Mouse (Mus musculus) lung, embryonic 16.5 days (tissue): ENCODE measurements at regions not wholly inside any gene's neighbourhood (a gene's known extent, or its start where the extent isn't known, plus 50 kb on each side); places are given as distances from the start of the nearest gene placed in this dataset.

Experiments
- ATAC-seq: fragments of 200-750 bp; cut with Nextera tagmentation; 2 replicates; pipeline ENCODE4 v1.8.0; 2017; ENCODE audit warnings: low read depth, mild to moderate bottlenecking, moderate library complexity
- H3K27ac ChIP-seq: fragments of 300-500 bp; sonication (generic); 2 replicates; pipeline ENCODE4 v1.5.1; 2014; ENCODE audit warnings: mild to moderate bottlenecking, control low read depth, low read length
- H3K27me3 ChIP-seq: fragments of 300-500 bp; sonication (generic); 2 replicates; pipeline ENCODE4 v1.6.1; 2014; ENCODE audit warnings: low read depth, low read length, mixed read lengths; ENCODE audit not compliant: control insufficient read depth, insufficient read depth
- H3K36me3 ChIP-seq: fragments of 300-500 bp; sonication (generic); 2 replicates; pipeline ENCODE4 v1.6.1; 2014; ENCODE audit warnings: low read length; ENCODE audit not compliant: control insufficient read depth, insufficient read depth
- H3K4me1 ChIP-seq: fragments of 300-500 bp; sonication (generic); replicated peaks from 2 replicates; pipeline ENCODE4 v1.6.1; 2014; ENCODE audit warnings: low read length, mixed read lengths; ENCODE audit not compliant: control insufficient read depth, insufficient read depth
- H3K4me2 ChIP-seq: fragments of 300-500 bp; sonication (generic); 2 replicates; pipeline ENCODE4 v1.6.1; 2014; ENCODE audit warnings: low read depth, low read length, control low read depth
- H3K4me3 ChIP-seq: fragments of 300-500 bp; sonication (generic); 2 replicates; pipeline ENCODE4 v1.5.1; 2014; ENCODE audit warnings: mild to moderate bottlenecking, low read length, control low read depth
- H3K9ac ChIP-seq: fragments of 300-500 bp; sonication (generic); 2 replicates; pipeline ENCODE4 v1.6.1; 2014; ENCODE audit warnings: low read length, control low read depth
- H3K9me3 ChIP-seq: fragments of 300-500 bp; sonication (generic); 2 replicates; pipeline ENCODE4 v1.6.1; 2016; ENCODE audit warnings: low read length; ENCODE audit not compliant: control insufficient read depth
- WGBS: fragments of 180-500 bp; shearing (Covaris S2); extraction: QIAGEN DNeasy Blood & Tissue Kit; methylation state at CpG from one replicate; pipeline ENCODE4 v1.1.7; 2014; 5-methylcytosine and 5-hydroxymethylcytosine counted together

DNA sequence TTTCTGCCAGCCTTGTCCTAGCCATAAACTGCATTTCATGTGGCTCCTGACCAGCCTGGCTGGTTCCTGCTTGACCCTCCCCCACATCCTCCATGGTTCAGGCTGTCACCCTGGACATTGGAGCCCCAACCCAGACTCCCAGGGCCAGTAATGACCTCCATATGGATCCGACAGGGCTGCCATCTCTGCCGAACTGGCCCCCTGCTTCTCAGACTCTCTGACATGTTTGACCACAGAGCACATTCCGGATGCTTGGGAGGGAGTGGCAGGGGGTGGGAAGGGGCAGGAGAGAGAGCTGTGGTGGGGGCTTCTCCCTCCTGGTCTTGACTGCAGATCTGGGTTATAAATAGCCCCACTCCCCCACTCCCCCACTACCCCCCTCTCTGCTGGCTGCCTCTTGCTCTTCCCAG is 59.0 kb upstream of the Actrt2 start:
- Histone ChIP-seq H3K4me2 (no peak overlapping the region), H3K27me3 (no peaks in the 10 kb centered on the region), H3K27ac (no peak overlapping the region), H3K9me3 (no peaks in the 10 kb centered on the region), H3K36me3 (no peaks in the 10 kb centered on the region), H3K4me3 (no peak overlapping the region), H3K9ac (no peak overlapping the region), H3K4me1 (peaks cover 3% of the 10 kb centered on the region; the same call in 1 of the 2 replicates)
- 20% methylated on average over 3 of the region's 3 CpGs for WGBS
- ATAC-seq: no peak

DNA sequence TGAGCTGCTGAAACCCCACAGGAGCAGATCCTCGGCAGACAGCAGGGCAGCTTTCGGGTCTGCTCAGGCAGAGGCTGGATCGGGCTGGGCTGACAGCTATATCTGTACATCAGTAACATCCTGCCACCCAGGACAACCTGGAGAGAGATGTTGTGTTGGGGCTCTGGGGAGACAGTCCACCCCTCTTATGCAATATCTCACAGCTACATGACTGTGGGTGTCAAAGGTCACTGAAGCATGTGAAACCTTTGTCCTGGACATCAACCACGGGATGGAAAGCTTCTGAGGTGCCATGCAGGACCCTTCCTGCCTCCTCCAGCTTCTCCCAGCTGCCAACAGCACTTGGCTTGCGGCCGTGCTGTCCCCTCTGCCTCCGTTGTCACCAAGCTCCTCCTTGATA is 60.3 kb upstream of the Actrt2 start:
- no peaks in the 10 kb centered on the region for H3K27me3 ChIP-seq
- H3K9me3 ChIP-seq: no peaks in the 10 kb centered on the region
- no peak overlapping the region for H3K9ac ChIP-seq
- 70% methylated on average over 7 of the region's 7 CpGs for WGBS
- no peak overlapping the region for H3K4me3 ChIP-seq
- H3K27ac ChIP-seq: no peak overlapping the region
- ATAC-seq: no peak
- H3K4me2 ChIP-seq: no peak overlapping the region
- peaks cover 3% of the 10 kb centered on the region; the same call in 1 of the 2 replicates for H3K4me1 ChIP-seq
- H3K36me3 ChIP-seq: no peaks in the 10 kb centered on the region

DNA sequence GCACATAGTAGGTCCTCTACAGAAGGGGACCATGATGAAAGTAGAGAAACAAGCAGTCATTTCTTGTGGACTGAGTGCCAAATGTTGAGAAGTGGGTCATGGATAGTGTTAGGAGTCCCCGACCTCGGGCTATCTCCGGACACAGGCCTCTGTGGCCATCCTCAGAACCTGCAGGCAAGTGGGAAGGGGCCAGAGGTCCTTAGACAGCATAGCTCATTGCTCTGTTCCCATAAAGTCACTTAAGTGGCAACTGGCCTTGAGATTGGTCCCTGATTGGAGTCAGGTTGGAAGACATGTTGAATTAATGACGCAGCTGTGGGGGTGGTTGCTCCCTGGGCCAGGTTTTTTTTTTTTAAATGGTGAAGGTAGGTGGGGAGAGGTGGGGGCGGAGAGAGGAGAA is 63.0 kb upstream of the Actrt2 start:
- H3K9me3 ChIP-seq: no peaks in the 10 kb centered on the region
- 89% methylated on average over 5 of the region's 5 CpGs for WGBS
- H3K9ac ChIP-seq: no peak overlapping the region
- no peak for ATAC-seq
- H3K4me2 ChIP-seq: no peak overlapping the region
- H3K27ac ChIP-seq: no peak overlapping the region
- H3K36me3 ChIP-seq: no peaks in the 10 kb centered on the region
- H3K4me1 ChIP-seq: peaks cover 3% of the 10 kb centered on the region; the same call in 1 of the 2 replicates
- no peaks in the 10 kb centered on the region for H3K27me3 ChIP-seq
- no peak overlapping the region for H3K4me3 ChIP-seq

DNA sequence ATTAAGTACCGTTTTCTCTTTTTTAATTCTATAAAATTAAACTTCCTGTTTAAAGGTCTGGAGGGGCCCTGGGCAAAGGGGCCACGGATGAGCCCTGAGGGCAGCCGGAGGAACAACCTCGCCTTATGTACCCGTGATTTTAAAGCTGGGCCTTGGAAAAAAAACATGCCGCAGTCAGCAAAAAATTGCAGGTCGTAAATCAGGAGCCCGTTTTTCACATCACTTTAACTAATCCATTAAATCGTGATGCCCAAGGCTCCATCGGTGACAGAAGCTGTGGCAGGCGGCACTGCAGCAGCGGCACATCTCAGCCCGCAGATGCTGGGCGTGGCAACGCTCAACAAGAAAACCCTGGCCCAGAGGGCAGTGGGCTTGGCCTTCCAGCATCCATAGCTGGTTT is 63.7 kb upstream of the Actrt2 start:
- Histone ChIP-seq H3K4me3 (no peak overlapping the region), H3K9ac (no peak overlapping the region), H3K27ac (no peak overlapping the region), H3K27me3 (no peaks in the 10 kb centered on the region), H3K36me3 (no peaks in the 10 kb centered on the region), H3K4me2 (no peak overlapping the region), H3K4me1 (peaks cover 3% of the 10 kb centered on the region; the same call in 1 of the 2 replicates), H3K9me3 (no peaks in the 10 kb centered on the region)
- 67% methylated on average over 15 of the region's 15 CpGs for WGBS
- ATAC-seq: no peak

DNA sequence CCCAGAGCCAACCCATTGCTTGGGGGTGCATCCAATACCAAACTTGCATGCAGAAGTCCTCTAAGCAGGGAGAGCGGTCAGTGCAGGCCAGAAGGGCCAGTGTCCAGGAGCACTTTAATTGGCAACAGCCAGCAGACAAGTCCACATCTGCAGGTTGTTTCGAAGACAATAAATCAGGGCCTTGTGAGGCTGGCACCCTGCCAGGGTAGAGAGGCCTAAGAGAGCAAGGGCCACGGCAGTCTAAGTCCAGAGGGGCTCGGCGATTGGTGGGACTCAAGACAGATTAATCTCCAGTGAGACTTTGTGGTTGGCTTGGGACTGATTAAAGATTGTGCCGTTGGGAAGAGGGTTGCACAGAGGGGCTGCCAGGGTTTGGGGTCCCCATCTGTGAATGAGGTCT is 68.4 kb upstream of the Actrt2 start:
- no peaks in the 10 kb centered on the region for H3K9me3 ChIP-seq
- H3K9ac ChIP-seq: no peak overlapping the region
- H3K4me3 ChIP-seq: no peak overlapping the region
- H3K27me3 ChIP-seq: no peaks in the 10 kb centered on the region; the same call in 1 of the 2 replicates
- no peaks in the 10 kb centered on the region for H3K4me1 ChIP-seq
- WGBS: 57% methylated on average over 6 of the region's 6 CpGs
- no peaks in the 10 kb centered on the region for H3K36me3 ChIP-seq
- H3K4me2 ChIP-seq: no peak overlapping the region
- no peak overlapping the region for H3K27ac ChIP-seq
- ATAC-seq: no peak

DNA sequence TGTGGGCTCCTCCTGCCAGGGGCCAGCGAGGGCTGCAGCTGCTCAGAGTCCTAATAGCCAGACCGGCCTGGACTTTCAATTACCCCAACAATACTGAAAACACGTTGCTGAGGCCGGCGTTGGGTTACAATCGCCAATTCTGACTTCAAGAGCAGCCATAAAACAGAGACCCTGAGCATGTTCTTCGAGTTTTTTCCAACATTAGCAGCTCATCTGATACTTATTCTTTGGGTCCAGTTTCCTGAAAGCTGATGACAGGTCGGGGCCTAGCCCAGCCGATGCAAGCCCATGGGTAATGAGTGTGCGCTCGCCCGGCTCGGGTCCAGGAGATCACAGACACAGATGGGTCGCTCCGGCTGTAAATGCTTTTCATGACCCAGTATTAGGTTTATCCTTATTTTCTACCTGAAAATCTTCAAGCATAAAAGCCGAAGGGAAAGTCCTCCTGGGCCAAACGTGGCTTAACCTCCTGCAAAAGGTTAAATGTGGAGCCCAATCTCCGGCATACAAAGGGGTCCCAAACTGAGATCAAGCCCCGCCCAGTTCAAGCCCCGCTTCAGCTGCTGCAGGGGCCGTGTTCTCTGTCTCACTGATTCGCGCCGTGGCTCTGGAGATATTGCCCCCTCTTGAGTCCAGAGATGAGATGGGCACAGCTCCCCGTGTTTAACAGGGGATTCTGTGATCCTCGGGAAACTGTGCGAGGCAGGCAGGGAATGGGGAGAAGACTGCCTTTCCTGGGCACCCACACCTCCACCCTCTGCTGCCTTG is 73.6 kb upstream of the Actrt2 start:
- H3K4me2 ChIP-seq: no peak overlapping the region
- H3K9ac ChIP-seq: no peak overlapping the region
- H3K27me3 ChIP-seq: no peaks in the 10 kb centered on the region; the same call in 1 of the 2 replicates
- H3K4me1 ChIP-seq: no peaks in the 10 kb centered on the region
- no peak for ATAC-seq
- no peaks in the 10 kb centered on the region for H3K36me3 ChIP-seq
- WGBS: 54% methylated on average over 27 of the region's 27 CpGs
- no peak overlapping the region for H3K4me3 ChIP-seq
- no peak overlapping the region for H3K27ac ChIP-seq
- no peaks in the 10 kb centered on the region for H3K9me3 ChIP-seq

DNA sequence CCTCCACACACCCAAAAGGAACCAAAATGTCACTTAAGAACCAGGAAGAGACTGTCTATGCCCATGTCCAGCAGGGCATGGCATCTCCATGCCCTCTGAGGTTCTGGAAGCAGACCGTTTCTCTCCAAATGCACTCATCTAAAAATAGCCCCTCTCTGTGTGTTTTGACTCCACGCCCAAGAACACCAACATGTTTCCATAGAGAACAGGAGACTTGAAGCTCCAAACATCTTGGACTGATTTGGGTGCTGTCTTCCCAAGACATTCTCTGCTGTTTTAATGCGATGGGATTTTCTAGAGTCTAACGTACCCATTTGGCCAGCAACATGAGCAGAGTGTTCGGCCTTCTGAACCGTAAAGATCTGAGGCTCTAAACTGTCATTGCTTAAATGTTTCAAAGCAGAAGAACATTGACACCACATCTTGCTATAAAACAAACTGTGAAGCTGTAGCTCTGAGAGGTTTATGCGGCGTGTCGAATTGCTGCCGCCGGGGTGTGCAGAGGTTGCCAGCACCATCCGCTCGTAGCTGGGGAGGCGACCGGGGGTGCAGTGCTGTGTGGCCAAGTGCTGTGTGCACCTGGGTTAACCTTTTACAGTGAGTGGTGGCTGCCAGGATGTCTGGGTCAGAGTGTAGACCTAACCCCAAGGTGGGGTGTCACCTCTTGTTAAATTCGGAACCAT is 78.8 kb upstream of the Actrt2 start:
- no peaks in the 10 kb centered on the region for H3K27me3 ChIP-seq
- no peaks in the 10 kb centered on the region for H3K4me1 ChIP-seq
- H3K4me3 ChIP-seq: no peak overlapping the region
- no peak overlapping the region for H3K27ac ChIP-seq
- 70% methylated on average over 16 of the region's 16 CpGs for WGBS
- H3K4me2 ChIP-seq: no peak overlapping the region
- no peaks in the 10 kb centered on the region for H3K9me3 ChIP-seq
- no peaks in the 10 kb centered on the region for H3K36me3 ChIP-seq
- no peak overlapping the region for H3K9ac ChIP-seq
- ATAC-seq: no peak

DNA sequence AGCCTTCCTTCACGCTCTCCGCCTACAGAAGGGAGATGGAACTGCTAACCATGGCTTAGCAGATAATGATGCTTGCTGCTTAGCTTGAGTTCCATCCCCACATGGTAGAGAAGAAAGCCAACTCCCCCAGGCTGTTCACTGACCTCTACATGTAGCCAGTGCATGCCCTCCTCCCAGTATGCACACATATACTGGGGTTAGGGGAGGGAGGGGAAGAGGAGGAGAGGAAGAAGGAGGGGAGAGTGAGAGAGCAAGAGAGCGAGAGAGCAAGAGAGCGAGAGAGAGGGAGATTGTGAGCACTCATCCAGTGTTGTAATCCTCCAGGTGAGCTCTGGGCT is 79.3 kb upstream of the Actrt2 start:
- no peak for ATAC-seq
- no peak overlapping the region for H3K4me3 ChIP-seq
- H3K27ac ChIP-seq: no peak overlapping the region
- H3K27me3 ChIP-seq: no peaks in the 10 kb centered on the region
- H3K36me3 ChIP-seq: no peaks in the 10 kb centered on the region
- H3K4me2 ChIP-seq: no peak overlapping the region
- no peak overlapping the region for H3K9ac ChIP-seq
- H3K4me1 ChIP-seq: no peaks in the 10 kb centered on the region
- WGBS: 65% methylated on average over 4 of the region's 4 CpGs
- H3K9me3 ChIP-seq: no peaks in the 10 kb centered on the region

DNA sequence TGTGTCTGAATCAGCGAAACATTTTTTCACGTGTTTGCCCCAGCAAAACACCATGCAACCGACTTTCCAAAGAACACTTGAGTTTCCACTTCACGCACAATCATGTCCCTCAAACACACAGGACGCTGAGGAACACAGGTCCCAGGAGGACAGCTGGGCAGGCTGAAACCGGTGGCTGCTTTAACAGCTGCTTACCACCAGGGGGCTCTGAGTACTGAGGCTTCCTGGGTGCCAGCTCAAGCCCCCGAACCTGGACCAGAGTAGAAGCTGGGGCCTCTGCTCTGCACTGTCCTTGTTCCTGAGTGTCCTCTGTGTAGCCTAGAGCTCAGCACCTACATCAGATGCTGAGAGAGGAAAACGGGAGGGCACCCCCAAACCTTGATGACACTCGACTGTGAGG is 81.5 kb upstream of the Actrt2 start:
- peak; percentile 52; the same call in 1 of the 2 replicates for ATAC-seq
- Histone ChIP-seq H3K27me3 (no peaks in the 10 kb centered on the region), H3K27ac (no peak overlapping the region), H3K4me1 (no peaks in the 10 kb centered on the region), H3K36me3 (no peaks in the 10 kb centered on the region), H3K9me3 (no peaks in the 10 kb centered on the region), H3K9ac (no peak overlapping the region), H3K4me2 (no peak overlapping the region), H3K4me3 (no peak overlapping the region)
- 29% methylated on average over 9 of the region's 9 CpGs for WGBS
